Mouse (Mus musculus) urinary bladder, postnatal 14 days (tissue): ENCODE results near the gene Lrg1.

Experiments
- DNase-seq: peaks from one replicate; pipeline ENCODE4 v3.0.0; 2021; ENCODE audit warnings: low spot score

Gene Lrg1

GRCm38 (mm10) chr17:56074097-56074826, 47.5 kb downstream of the Lrg1 start:
- peak; percentile 92 for DNase-seq

DNA sequence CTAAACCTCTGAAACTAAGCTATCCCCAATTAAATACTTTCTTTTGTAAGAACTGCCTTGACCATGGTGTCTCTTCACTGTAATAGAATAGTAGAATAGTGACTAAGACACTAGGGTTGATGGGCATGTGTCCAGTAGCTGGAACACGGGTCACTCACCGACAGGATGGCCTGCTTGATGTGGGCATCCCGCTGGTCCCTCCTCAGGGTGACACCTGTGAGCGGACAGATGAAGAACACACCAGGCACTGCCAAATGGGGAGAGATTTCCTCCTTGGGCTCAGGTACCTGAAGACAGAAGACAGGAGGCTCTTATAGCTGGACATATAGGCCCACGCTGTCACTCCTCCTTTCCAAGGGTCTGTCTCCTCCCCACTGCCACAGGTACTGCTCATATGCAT, 49.6 kb downstream of the Lrg1 start:
- no peak for DNase-seq

DNA sequence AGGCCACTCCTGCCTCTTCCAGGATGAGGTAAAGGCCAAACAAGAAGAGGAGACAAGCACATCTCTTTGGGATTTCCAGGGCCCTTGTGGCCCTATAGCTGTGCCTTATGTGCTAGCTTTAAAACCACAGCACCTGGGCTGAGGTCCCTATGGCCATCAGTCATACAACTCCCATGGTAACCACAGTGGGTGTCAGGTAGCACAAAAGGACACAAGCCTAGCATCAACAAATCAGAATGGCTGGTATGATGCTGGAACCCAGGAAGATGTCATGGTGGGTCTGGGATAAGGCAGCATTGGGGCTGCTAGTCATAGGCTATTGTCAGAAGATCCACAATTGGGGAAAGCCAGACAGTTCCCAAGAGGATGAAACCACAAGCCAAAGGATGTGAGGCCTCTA, 50.7 kb downstream of the Lrg1 start:
- DNase-seq, result no peak
